Mouse (Mus musculus): ENCODE results near the gene Pitpnc1.

DNA sequence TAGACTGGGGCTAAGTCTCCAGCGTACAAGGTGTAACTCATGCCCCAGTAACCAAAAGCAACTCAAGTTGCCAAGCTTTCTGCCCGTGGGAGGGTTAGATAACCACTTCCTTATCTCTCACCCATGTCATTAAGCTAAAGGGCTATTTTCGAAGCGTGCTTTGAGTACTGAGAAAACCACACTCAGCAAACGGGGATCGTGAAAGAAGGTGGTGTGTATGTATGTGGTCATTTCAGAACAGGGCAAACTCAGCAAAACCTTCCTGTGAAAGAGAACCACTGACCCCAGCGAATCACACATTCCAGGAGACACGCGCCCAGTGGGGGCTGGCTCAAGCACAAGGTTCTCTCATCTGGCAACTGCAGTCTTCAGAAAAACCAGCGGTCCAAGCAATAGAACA, 19.4 kb downstream of the Pitpnc1 start:
- TF ChIP-seq CTCF (IDR thresholded peaks at IDR 0.05; ENCODE audit: low read depth) = no peak
- peak; percentile 88 for TF ChIP-seq EP300 (IDR thresholded peaks at IDR 0.05; ENCODE audit: low read depth)
